Mouse (Mus musculus) limb, embryonic 10.5 days (tissue): ENCODE data around the gene 1700016D06Rik. TPM values are rescaled to one million over a fixed set of nuclear protein-coding genes. Genes with fewer than 3 reads are reported as not detected.

ENCODE experiments used
- DNase-seq: peaks from one replicate; pipeline ENCODE4 v3.0.0-alpha.2; 2017; ENCODE audit warnings: low spot score
- H3K27ac ChIP-seq: fragments of 300-500 bp; sonication (generic); 2 replicates; pipeline ENCODE4 v1.5.1; 2016; ENCODE audit warnings: mild to moderate bottlenecking
- H3K27me3 ChIP-seq: fragments of 300-500 bp; sonication (generic); 2 replicates; pipeline ENCODE4 v1.6.1; 2016; ENCODE audit warnings: low read depth, mild to moderate bottlenecking; ENCODE audit not compliant: poor library complexity, severe bottlenecking
- H3K36me3 ChIP-seq: fragments of 300-500 bp; sonication (generic); 2 replicates; pipeline ENCODE4 v1.6.1; 2016; ENCODE audit warnings: mild to moderate bottlenecking, moderate library complexity
- H3K4me1 ChIP-seq: fragments of 300-500 bp; sonication (generic); 2 replicates; pipeline ENCODE4 v1.6.1; 2016
- H3K4me3 ChIP-seq: fragments of 300-500 bp; sonication (generic); 2 replicates; pipeline ENCODE4 v1.5.1; 2016; ENCODE audit warnings: mild to moderate bottlenecking, moderate library complexity
- H3K9me3 ChIP-seq: fragments of 300-500 bp; sonication (generic); replicated peaks from 2 replicates; pipeline ENCODE4 v1.6.1; 2016; ENCODE audit warnings: mild to moderate bottlenecking
- WGBS: fragments of 180-500 bp; shearing (Covaris S2); methylation state at CpG from one replicate; pipeline ENCODE4 v1.1.7; 2016; 5-methylcytosine and 5-hydroxymethylcytosine counted together
- polyA plus RNA-seq: library from polyadenylated mRNA; unstranded; fragments of >200 nt; fragmentation: Nextera tagmentation; extraction: Ambion mirVana; gene quantifications from 2 replicates; pipeline ENCODE4 v1.2.1, GENCODE M21; 2016

1700016D06Rik gene
- polyA plus RNA-seq = 0.21 TPM in 1 of 2 replicates, not detected in the other

- H3K9me3 ChIP-seq = no peaks in the 10 kb centered on the region
- peaks cover 9% of the 10 kb centered on the region for H3K4me1 ChIP-seq
- peak within 1 kb of the TSS; percentile 26; the same call in 1 of the 2 replicates for H3K4me3 ChIP-seq
- H3K27me3 ChIP-seq = peaks cover 9% of the 10 kb centered on the region
- 80% methylated on average over 6 of the region's 6 CpGs for WGBS
- no peak for DNase-seq
- H3K36me3 ChIP-seq = no peaks in the 10 kb centered on the region
- H3K27ac ChIP-seq = no peak within 1 kb of the TSS
Observed at GRCm38 (mm10) chr8:11701033-11701362, at the start of gene 1700016D06Rik. Gene 1700016D06Rik, minus strand, starts transcription at chr8:11701063.

- Histone ChIP-seq H3K27ac (no peak overlapping the region), H3K9me3 (no peaks in the 10 kb centered on the region), H3K4me1 (peaks cover 26% of the 10 kb centered on the region), H3K27me3 (no peaks in the 10 kb centered on the region), H3K36me3 (no peaks in the 10 kb centered on the region), H3K4me3 (no peak overlapping the region)
- no peak for DNase-seq
- WGBS = 51% methylated on average over 6 of the region's 6 CpGs
Observed at GRCm38 (mm10) chr8:11749472-11749871, 48.6 kb upstream of the 1700016D06Rik start.

DNA sequence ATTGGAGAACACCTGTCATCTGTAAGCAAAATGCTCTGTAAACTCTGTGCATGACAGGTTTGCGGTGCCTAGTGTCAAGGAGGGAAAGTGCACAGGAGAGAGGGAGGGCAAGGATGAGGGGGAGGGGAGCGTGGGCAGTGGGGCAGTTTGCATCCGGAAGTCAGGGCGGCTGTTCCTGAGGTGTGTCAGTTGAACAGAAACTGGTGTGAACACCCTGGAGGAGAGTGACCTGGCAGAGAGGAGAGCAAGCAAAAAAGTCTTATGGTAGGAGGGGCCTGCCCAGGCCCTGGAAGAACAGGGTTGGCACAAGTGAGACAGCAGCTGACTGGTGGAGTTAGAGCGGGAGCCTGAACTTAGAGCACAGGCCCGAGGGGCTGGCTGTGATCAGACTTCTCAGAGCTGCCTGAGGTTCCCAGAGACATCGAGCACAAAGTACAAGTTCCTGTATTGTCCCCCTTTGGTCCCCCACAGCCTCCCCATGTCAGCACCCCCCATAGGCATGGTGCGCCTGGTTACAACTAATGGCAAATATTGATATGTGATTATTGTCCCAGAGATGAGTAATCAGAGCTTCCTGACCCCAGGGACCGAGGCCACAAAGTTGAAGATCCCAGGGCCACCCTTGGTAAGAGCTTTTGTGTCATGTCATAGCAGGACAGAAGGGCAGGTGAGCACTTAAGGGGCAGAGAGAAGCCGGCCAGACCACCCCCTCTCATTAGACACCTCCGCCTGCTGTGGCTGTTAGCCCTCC lies 46.2 kb upstream of the 1700016D06Rik start:
- Histone ChIP-seq H3K9me3 (no peaks in the 10 kb centered on the region), H3K4me3 (no peak overlapping the region), H3K4me1 (peaks cover 29% of the 10 kb centered on the region), H3K27ac (peak overlapping the region; percentile 39; the same call in 1 of the 2 replicates), H3K27me3 (no peaks in the 10 kb centered on the region), H3K36me3 (0 out of 2 replicates have a peak, but pooled peaks cover 5% of the 10 kb centered on the region)
- 69% methylated on average over 11 of the region's 11 CpGs for WGBS
- no peak for DNase-seq

DNA sequence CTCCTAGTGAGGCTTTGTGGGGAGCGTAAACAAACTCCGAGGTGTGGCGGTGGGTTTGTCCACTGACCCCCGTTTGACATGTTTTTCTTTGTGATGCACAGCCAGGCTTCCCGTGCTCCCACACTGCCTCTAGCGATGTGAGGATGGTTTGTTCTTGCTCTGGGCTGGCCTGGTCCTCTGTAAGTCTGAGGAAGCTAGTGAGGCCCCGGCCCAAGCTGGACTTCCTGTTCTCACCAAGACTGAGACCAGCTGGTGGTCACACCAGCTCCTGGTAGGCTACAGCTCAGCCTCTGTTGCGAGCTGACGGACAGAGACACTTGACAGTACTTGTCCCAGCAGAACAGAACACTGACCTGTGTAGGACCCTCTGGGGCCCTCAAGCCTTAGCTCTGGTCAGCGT lies 42.7 kb upstream of the 1700016D06Rik start:
- WGBS = 84% methylated on average over 10 of the region's 10 CpGs
- no peaks in the 10 kb centered on the region for H3K27me3 ChIP-seq
- peaks cover 29% of the 10 kb centered on the region for H3K4me1 ChIP-seq
- H3K36me3 ChIP-seq = peaks cover 35% of the 10 kb centered on the region
- no peak overlapping the region for H3K4me3 ChIP-seq
- H3K27ac ChIP-seq = no peak overlapping the region
- no peak for DNase-seq
- no peaks in the 10 kb centered on the region for H3K9me3 ChIP-seq

DNA sequence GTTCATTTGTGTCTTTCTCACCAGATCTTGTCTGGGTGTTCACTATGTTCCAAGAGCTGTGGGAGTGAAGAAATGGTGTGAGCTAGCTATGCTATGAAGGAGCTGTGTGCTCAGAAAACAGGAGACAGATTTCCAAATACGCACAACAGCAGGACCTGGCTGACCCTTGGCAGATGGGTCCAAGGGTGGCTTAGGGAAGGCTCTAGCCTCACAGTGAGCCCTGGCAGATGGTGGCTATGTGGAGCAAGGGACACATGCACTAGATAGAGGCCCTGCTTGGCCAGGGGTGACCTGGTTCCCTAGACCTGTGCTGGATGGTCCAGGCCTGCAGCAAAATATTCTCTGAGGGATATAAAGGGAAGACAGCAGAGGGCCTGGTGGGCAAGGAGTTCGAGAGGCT lies 40.0 kb upstream of the 1700016D06Rik start:
- Histone ChIP-seq H3K4me3 (no peak overlapping the region), H3K27me3 (no peaks in the 10 kb centered on the region), H3K4me1 (peaks cover 6% of the 10 kb centered on the region; the same call in 1 of the 2 replicates), H3K27ac (no peak overlapping the region), H3K9me3 (no peaks in the 10 kb centered on the region), H3K36me3 (peaks cover 54% of the 10 kb centered on the region)
- WGBS = 93% methylated on average over 2 of the region's 2 CpGs
- no peak for DNase-seq

DNA sequence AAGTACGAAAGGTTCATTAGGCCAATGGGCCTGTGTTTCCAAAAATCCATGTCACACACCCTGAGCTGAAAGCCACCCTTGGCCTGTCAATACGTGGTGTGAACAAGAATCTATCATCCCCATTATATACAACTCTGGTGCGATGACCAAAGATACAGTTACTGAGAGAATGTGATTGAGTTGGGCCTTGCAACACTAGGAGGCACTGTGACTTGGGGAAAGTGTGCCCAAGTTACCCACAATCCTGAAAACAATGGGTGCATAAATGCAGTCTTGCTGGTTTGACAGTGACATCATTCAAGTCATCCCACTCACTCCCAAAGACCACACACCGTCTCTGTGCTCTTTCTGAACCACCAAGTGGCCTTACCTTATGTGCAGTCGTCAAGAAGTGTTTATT lies 38.2 kb upstream of the 1700016D06Rik start:
- 84% methylated on average over 5 of the region's 5 CpGs for WGBS
- H3K4me3 ChIP-seq = no peak overlapping the region
- H3K36me3 ChIP-seq = peaks cover 67% of the 10 kb centered on the region
- H3K27me3 ChIP-seq = no peaks in the 10 kb centered on the region
- H3K27ac ChIP-seq = no peak overlapping the region
- H3K9me3 ChIP-seq = no peaks in the 10 kb centered on the region
- peaks cover 17% of the 10 kb centered on the region for H3K4me1 ChIP-seq
- DNase-seq = no peak

- no peak overlapping the region for H3K4me3 ChIP-seq
- peaks cover 64% of the 10 kb centered on the region for H3K36me3 ChIP-seq
- H3K9me3 ChIP-seq = no peaks in the 10 kb centered on the region
- WGBS = 91% methylated on average over 6 of the region's 6 CpGs
- H3K27ac ChIP-seq = no peak overlapping the region
- peaks cover 16% of the 10 kb centered on the region for H3K4me1 ChIP-seq
- DNase-seq = no peak
- no peaks in the 10 kb centered on the region for H3K27me3 ChIP-seq
Observed at GRCm38 (mm10) chr8:11737096-11737495, 36.2 kb upstream of the 1700016D06Rik start.

GRCm38 (mm10) chr8:11735672-11736235 lies 34.9 kb upstream of the 1700016D06Rik start:
- Histone ChIP-seq H3K27me3 (no peaks in the 10 kb centered on the region), H3K4me3 (no peak overlapping the region), H3K9me3 (no peaks in the 10 kb centered on the region), H3K36me3 (peaks cover 54% of the 10 kb centered on the region), H3K27ac (no peak overlapping the region), H3K4me1 (peaks cover 29% of the 10 kb centered on the region)
- DNase-seq = no peak
- 86% methylated on average over 15 of the region's 15 CpGs for WGBS

DNA sequence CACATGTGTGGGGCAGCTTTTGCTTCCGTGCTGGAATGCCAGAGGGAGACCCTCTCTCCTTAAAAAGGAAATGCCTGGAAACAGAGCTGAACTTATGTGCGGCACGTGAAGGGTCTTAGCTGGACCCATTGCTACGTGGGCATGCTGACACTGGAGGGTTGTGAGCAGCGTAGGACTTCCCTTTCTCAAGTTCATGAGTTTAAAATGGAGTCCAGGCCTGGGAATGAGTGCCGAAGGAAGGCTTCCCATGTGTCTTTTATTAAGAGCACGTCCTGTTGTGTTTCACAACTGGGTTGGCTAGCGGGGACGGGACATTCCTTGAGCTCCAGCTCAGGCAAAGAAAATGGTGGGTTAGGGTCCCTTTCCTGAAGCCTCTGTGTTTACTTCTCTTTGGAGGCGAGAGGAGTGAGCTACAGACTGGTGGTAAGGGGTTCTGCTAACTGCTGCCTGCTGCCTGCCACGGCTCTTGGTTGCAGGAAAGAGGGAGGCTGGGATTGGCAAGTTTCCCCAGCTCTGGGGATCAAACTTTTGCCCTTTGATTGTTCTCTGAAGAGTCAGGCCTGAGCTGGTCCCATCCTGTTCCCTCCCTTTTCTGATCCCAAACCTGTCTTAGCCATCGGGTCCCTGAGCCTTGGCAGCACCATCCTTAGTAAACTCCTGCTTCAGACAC lies 29.5 kb upstream of the 1700016D06Rik start:
- Histone ChIP-seq H3K27ac (peak overlapping the region; percentile 87), H3K4me1 (peaks cover 49% of the 10 kb centered on the region), H3K9me3 (no peaks in the 10 kb centered on the region), H3K27me3 (peaks cover 25% of the 10 kb centered on the region), H3K4me3 (peak overlapping the region; percentile 80), H3K36me3 (peaks cover 10% of the 10 kb centered on the region)
- WGBS = 41% methylated on average over 12 of the region's 12 CpGs
- DNase-seq = peak; percentile 56

DNA sequence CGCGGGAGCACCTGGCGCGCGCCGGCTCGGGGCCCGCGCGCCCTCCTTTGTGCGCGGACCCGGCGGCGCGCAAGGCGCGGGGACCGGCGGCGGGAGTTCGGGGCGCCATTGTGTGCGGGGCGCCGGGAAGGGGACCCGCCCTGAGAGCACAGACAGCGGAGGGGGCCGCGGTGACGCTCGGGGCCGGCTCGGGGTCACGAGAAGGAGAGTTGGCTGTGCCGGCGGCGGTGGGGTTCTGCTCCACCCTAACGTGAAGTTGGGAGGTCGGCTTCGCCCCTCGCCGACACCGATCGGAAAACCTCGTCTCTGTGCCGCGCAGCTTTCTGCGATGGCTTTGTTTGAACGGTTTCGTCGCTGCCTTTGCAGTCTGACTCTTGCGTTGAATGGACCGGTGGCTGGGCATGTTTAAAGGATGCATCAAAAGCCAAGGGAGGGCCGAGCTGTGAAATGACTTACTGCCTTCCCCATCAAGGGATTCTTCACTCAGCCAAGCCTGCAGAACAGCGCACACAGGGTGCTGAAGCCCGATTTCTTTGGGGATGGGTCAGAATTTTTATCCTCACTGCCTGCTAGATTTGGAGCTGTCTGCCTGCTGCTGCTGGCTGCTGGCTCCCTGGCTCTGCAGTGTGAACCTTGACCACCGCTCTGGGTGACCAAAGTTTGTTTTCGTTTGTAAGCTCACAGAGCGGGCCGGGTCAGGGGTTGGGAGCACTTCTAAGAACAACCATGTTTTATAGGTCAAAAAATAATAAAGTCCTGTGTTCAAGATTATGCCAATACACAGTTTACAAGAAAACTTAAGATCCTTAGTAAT lies 27.8 kb upstream of the 1700016D06Rik start:
- Histone ChIP-seq H3K4me3 (peak overlapping the region; percentile 80), H3K27ac (peak overlapping the region; percentile 94), H3K27me3 (peaks cover 42% of the 10 kb centered on the region), H3K4me1 (peaks cover 40% of the 10 kb centered on the region), H3K9me3 (no peaks in the 10 kb centered on the region), H3K36me3 (no peaks in the 10 kb centered on the region)
- WGBS = under 1% methylated on average over 61 of the region's 61 CpGs
- no peak for DNase-seq

DNA sequence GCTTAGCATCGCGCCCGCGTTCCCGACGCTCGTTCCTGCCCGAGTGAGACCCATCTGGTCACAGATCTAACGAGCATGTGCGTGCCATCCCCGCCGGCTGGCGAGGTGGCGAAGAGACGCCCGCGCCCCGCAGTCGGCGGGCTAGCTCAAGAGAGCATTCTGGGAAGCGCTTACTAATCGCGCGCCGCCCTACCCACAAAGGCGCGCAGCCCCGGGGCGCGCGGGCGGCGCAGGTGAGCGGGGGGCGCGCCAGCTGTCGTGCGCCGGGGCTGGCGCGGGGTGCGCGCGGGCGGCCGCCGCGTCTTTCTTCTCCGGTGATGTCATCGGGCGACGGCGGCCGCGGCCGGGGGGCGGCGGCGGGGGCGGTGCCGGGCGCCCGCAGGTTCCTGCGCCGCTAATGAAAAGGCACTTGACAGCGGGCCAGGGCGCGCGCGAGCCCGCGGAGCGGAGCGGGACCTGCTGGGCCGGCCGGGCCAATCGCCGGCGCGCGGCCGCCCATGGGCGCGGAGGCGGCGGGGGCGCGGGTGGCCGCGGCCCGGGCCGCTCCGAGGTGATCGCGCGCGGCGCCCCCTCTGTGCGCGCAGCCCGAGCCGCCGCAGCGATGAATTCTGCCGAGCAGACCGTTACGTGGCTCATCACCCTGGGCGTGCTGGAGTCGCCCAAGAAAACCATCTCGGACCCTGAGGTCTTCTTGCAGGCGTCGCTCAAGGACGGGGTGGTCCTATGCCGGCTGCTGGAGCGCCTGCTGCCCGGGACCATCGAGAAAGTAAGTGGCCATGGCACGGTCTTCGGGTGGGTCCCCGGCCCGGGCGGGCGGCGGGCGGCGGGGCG lies 27.0 kb upstream of the 1700016D06Rik start, which contains the start of gene Arhgef7:
Gene Arhgef7 (plus strand): TSS at position 71 of the 831 bp plus-strand sequence.
- DNase-seq = peak; percentile 76
- Histone ChIP-seq H3K4me1 (peaks cover 40% of the 10 kb centered on the region), H3K36me3 (no peaks in the 10 kb centered on the region), H3K4me3 (peak within 1 kb of the TSS; percentile 80), H3K27ac (peak within 1 kb of the TSS; percentile 94), H3K9me3 (no peaks in the 10 kb centered on the region), H3K27me3 (peaks cover 44% of the 10 kb centered on the region)
- WGBS = 4% methylated on average over 127 of the region's 127 CpGs

DNA sequence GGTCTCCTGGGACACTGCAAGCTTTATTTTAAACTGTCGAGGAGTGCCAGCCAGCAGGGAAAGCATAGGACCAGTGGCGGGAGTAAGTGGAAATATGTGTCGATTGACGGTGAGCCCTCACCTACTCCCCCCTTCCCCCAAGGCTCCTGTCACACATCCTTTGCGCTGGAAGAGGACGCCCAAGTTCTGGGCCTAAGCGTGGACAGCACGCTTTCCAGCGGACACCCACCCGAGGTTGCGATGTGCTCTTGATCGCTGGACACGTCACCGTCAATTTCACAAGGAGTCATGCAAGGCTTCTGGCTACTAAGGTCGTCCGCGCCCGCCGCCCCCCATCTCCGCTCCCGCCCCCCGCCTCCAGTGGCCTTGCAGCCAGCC lies 26.4 kb upstream of the 1700016D06Rik start:
- no peak for DNase-seq
- Histone ChIP-seq H3K27ac (peak overlapping the region; percentile 94), H3K9me3 (no peaks in the 10 kb centered on the region), H3K27me3 (peaks cover 44% of the 10 kb centered on the region), H3K4me3 (peak overlapping the region; percentile 80), H3K4me1 (peaks cover 40% of the 10 kb centered on the region), H3K36me3 (no peaks in the 10 kb centered on the region)
- WGBS = 1% methylated on average over 22 of the region's 22 CpGs
